Mouse (Mus musculus): ENCODE data around the gene Afg1l. TPM values are rescaled to one million over a fixed set of nuclear protein-coding genes. Genes with fewer than 3 reads are reported as not detected.

The Afg1l gene
- total RNA-seq, 2 experiments from 2014 or later, result 4.8 to 5.5 TPM

DNA sequence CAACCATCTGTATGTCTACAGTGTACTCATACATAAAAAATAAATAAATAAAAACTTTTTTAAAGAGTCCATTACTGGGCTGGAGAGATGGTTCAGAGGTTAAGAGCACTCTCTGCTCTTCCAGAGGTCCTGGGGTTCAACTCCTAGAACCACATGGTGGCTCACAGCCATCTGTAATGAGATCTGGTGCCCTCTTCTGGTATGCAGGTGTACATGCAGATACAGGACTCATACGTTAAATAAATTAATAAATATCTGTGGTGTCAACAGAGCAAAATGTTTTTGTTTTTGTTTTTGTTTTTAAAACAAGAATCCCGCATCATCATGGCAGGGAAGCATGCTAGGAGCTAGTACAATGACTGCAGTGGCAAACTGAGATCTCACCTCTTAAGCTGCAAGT lies 181.3 kb downstream of the Afg1l start:
- DNase-seq, result no peak

DNA sequence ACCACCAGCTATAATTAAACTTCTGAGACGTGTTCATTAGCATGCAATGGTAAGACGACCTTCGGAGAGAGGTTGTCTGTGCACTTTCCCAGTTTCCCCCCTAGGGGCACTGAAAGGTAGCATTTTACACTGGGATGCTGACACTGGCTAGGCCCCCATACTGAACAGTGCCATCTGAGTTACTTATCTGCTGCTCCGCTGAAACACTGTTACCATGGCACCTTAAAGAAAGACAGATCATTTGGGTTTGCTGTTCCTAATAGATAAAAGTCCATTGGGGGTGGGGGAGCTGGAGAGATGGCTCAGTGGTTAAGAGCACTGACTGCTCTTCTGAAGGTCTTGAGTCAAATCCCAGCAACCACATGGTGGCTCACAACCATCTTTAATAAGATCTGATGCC lies 181.8 kb downstream of the Afg1l start:
- DNase-seq, result no peak

- no peak for DNase-seq
Observed at GRCm38 (mm10) chr10:42295028-42295427, 183.3 kb downstream of the Afg1l start.

GRCm38 (mm10) chr10:42294392-42294791 lies 184.0 kb downstream of the Afg1l start:
- no peak for DNase-seq

DNA sequence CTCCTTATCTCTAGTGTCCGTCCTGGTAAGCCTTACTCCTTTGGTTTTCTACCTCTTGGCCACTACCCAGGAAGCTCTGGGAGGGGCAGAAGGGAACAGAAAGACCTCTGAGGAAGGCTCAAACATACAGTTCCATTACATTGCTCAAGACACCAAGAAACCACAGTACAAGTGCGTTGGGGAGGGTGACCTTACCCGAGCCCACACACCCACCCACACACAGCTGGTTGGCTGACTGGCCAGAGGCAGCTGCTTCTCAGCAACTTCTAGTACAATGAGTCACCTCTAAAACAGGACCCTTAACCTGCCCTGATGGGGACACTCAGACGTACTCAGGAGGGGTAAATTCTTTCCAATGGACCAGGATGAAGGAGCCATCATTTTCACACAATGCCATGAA lies 184.5 kb downstream of the Afg1l start:
- no peak for DNase-seq

DNA sequence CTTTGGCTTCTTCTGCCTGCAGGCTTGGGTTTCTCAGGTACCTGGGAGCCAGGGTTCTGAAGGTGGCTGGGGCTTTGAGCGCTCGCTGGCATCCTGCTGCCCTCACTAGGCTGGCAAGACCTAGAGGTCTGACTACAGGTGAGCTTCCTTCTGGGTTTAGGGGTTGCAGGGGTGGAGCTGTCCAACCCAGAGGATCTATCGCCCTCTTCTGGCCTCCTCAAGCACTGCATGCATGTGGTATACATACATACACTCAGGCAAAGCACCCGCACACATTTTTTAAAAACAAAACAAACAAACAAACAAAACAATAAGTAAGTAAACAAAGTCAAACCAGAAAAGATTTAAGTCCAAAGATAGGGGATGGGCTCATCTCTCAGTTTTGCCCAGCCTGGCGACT lies 187.0 kb downstream of the Afg1l start:
- DNase-seq, result peak; percentile 45

- DNase-seq, result no peak
Observed at GRCm38 (mm10) chr10:42287666-42288065, 190.7 kb downstream of the Afg1l start.

DNA sequence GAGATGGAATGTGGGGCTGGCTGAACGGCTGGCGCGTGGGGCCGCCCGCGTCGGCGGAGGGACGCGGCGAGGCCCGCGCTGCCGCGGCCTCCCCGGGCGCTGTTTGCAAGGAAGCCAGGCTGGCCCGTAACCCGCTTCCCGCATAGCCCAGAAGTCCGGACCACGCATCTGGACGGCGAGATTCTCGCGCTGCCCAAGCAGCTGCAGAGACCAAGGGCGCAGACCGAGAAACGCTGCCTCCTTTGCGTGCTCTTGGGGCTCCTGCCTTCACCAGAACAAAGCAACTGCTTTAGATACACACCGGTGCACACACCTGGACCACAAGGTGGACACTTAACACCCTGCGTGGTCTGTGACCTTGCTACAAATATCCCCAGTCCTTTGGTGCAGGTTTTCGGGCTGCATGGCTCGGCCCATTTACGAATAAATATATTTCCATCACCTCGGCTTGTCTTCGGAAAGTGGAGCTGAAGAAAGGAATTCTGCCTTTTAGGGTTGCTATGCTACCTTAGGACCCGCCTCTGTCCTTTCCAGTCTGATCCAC lies 200.0 kb downstream of the Afg1l start:
- DNase-seq, result no peak

- peak; percentile 93 for DNase-seq
Observed at GRCm38 (mm10) chr10:42277476-42278306, 200.7 kb downstream of the Afg1l start.

- DNase-seq, result peak; percentile 85
Observed at GRCm38 (mm10) chr10:42276507-42277345, 201.6 kb downstream of the Afg1l start, which contains the start of gene Foxo3. Gene Foxo3 (minus strand): TSS chr10:42276755.

- no peak for DNase-seq
Observed at GRCm38 (mm10) chr10:42275871-42276501, 202.4 kb downstream of the Afg1l start.

DNA sequence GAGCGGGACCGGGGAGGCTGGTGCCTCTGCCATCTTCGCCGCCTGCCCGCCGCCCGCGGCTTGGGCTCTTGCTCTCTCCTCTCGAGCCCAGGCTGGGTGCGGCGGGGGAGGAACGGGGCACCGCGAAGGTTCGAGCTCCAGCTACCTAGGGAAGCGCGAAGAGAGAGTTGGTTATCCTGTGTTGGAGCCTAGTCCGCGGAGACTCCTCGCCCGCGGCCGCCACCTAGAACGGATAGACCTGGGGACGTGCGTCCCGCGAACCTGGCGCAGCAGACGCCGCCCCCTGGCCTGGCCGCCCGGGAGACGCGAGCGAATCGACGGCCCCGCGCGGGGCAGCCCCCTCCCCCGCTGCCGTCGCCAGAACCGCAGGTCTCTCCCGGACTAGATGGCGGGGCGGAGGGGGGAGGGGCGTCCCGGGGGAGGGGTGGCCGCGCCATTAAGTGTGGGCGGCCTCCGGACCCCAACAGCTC lies 202.9 kb downstream of the Afg1l start:
- DNase-seq, result peak; percentile 55

DNA sequence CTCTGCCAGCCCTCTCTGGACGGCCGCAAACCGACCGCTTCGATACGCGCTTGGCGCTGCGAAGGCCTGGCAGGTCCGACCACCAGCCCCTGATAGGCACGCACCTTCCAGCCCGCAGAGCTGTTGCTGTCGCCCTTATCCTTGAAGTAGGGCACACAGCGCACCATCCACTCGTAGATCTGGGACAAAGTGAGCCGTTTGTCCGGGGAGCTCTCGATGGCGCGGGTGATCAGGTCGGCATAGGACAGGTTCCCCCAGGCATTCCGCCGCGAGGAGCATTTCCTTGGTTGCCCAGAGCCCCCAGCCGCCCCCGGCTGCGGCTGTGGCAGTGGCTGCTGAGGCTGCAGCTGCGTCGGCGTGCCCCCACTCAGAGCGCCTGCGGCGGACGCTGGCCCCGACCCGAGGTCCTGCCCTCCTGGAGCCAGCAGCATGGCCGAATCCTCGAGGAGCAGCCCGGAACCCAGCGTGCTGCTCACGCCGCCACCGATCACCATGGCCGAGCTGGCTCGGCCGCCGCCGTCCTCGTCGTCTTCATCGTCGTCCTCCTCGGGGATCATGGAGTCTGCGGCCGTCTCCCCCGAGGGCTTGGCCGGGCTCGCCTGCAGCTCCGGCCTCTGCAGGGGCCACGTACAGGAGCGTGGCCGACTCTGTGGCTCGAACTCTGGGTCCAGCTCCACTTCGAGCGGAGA lies 203.5 kb downstream of the Afg1l start:
- peak; percentile 42 for DNase-seq

GRCm38 (mm10) chr10:42273760-42274691 lies 204.3 kb downstream of the Afg1l start:
- no peak for DNase-seq

DNA sequence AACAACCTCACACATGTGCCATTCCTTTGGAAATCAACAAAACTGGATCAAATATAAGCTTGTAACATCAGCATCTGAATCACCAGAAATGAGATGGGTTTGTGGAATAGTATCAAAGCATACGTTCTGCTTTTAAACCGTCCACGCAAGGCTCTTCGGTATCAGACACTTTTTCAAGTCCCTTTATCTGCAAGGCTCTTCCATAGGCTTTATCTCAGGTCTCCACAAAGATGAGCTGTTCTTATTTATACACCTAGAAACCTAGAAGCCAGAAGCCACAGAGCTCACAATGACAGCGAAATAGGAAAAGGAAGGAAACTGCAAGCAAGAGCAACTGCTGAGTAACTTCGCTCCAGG lies 205.0 kb downstream of the Afg1l start:
- no peak for DNase-seq

DNA sequence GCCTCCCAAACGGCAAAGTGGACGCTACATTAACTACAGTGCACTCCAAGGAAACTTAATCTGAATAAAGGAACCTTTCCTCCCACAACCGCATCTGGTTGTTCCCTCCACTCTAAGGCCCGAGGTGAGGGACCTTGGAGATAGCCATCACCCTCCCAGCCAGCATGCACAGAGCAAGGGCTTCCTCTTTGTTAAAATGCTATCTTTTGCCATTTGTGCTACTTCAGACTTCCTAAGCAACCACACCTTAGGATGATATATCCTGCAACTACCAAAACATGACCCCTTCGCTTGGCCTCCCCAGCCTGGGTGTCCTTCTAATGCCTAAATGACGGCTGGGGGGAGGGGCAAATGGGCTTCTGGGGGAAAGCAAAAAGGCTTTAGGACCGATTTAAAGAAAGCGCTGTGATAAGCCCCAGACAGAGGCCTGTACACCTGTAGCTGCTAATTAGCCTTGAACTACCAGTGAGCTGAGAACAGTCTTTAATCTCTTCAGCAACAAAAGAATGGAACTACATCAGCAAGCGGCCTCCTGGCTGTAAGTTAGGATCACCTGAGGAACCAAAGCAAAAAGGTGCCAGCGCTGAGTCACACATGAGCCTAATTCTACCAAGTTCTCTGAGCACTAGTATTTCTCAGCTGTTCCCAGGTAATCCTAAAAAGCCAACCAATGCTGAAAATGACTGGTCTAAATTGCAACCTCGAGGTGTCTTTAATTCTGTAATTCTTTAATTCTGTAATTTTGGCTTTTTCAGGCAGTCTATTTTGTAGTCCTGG lies 206.7 kb downstream of the Afg1l start:
- DNase-seq, result no peak

DNA sequence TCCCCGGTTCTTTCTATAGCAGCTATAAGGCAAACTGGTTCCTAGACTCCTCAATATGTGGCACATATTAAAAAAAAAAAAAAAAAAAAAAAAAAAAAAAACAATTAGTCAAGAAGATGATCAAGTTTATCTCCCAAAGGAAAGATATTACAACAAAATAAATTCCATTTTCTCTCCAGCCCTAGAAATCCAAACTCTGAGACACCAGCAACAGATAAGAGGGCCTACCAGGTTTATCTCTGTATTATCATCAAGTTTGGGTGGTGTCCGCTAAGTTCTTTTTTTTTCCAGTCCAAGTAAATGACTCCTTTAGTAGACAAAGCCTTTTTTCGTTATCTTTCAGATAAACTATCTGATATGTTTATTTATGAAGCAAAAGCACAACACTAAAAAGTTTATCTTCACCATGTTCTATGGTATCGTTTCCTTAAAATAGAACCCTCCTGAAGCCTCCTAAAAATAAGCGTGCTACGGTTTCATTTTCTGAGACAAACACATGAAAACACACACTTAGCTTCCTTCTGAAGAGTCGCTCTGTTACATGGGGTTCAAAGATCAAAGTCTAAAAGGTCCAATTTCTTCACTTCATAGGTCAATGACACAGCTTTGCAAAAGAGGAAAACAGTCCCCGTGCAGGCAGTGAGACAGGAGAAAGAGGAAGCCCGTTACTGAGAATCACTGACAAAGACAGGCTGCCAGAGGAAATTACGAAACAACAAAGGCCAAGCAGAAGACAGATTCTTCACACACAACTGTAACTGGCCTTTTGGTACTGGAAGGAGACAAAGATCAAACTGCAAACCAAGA lies 207.9 kb downstream of the Afg1l start:
- DNase-seq, result no peak

DNA sequence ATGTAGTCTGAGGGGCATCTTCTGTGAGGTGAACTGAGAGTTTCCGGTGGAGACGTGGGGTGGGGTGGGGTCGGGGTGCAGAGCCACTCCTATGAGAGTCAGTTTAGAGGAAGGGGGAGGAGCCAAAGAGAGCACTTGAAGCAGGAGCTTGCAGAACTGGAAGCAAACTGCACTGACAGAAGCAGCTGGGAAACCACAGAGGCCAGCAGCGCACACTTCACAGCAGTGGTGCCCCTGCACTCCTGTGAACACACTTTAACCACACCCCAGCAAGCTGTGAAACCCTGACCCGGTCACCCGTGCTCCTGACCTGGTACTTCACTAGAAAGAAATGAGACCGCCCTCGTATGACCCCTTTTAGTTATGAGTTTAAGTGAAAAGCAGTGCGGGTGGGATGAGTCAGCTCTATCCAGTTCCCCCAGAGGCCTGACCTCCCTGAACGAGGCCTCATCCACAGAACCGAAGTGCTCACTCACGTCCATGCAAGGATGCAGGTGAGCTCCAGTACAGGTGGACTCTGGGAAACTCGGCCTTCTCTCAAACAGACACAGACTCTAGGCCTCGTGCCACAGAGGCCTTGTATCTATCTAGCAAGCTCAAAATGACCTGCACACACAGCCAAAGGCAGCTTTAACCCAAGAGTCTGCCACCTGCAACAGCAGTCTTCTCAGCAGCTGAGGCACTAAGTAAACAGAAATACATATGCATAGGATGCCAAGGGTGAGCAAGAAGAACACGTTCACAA lies 208.9 kb downstream of the Afg1l start:
- no peak for DNase-seq

Data from gastrocnemius, postnatal 10 days (tissue).